Mouse (Mus musculus) central nervous system, embryonic 18 days (tissue): ENCODE results near the gene Lrcol1. TPM values are rescaled to one million over a fixed set of nuclear protein-coding genes. Genes with fewer than 3 reads are reported as not detected.

Experiments
- polyA plus RNA-seq: library from polyadenylated mRNA; depleted of rRNA; stranded (reverse); fragments of >200 nt; gene quantifications from 2 replicates; pipeline ENCODE4 v1.2.3, GENCODE M21; 2012; rRNA removed

The Lrcol1 gene
- polyA plus RNA-seq, result not detected in 2 replicates

DNA sequence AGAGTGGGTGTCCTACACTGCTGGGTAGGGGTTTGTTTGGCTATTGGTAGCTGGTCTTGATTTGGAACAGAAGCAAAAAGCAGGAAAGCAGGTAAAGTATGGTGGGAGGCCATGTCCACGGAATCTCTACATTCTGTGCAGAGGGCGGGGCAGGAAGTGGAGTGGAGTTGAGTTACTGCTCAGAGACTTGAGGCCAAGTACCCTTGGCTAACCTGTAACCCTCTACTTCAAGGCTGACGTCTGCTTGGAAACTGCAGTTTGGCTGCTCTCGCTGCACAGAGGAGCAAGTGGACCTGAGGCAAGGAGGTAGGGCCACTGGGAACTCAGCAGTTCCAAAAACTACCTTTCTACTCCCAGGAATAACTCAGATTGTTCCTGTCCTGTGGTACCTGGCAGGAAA lies at the start of gene Lrcol1:
Gene Lrcol1 (plus strand): TSS at position 207 of the 400 bp plus-strand sequence.

DNA sequence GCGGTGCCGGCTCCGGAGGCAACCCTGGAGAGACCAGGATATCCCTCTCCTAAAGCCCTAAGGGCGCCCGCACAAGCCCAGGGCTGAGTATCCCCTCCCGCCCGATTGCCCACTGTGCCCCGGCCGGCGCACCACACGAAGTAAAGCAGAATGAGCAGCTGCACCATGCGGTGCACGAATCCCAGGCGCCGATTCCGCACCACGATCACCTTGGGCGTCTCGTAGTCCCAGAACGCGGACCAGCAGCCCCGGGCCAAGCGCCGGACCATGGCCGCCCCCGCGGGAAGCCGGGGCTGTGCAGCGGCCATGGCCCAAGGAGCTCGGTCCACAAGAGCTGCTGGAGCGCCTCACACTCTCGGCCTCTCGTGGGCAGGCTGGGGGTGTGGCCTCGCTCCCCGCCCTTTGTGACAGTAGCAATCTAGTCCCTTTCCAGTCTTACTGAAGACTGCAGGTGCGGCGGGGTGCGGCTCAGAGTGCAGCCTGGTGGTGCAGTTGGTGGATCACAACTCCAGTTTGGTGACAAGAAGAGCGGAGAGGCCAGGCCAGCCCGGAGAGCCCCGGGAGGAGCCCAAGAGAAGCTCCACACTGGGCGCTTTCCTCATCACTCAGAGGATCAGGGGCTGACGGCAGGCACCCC lies 1.8 kb upstream of the Lrcol1 start, which contains the start of gene P2rx2:
Gene P2rx2 (minus strand): TSS at position 565 of the 637 bp plus-strand sequence.

Other genes starting within 250 kb of the Lrcol1 start
- gene Plcxd1, start 244.8 kb upstream of the Lrcol1 start, polyA plus RNA-seq, result 8.8 and 9.1 TPM in 2 replicates
- gene Gtpbp6, start 236.5 kb upstream of the Lrcol1 start, polyA plus RNA-seq, result 220 and 234 TPM in 2 replicates
- gene Zfp605, start 234.6 kb upstream of the Lrcol1 start, polyA plus RNA-seq, result 9.3 and 9.8 TPM in 2 replicates
- 105 and 112 TPM in 2 replicates for gene Chfr, start 208.9 kb upstream of the Lrcol1 start, polyA plus RNA-seq
- 18.7 and 20.3 TPM in 2 replicates for gene Golga3, start 168.0 kb upstream of the Lrcol1 start, polyA plus RNA-seq
- 17.2 and 19.1 TPM in 2 replicates for gene Ankle2, start 113.7 kb upstream of the Lrcol1 start, polyA plus RNA-seq
- 56.2 and 59.1 TPM in 2 replicates for gene Pgam5, start 74.8 kb upstream of the Lrcol1 start, polyA plus RNA-seq
- 5.2 and 6.8 TPM in 2 replicates for gene Pxmp2, start 58.5 kb upstream of the Lrcol1 start, polyA plus RNA-seq
- 7.8 and 8.8 TPM in 2 replicates for gene Pole, start 58.4 kb upstream of the Lrcol1 start, polyA plus RNA-seq
- gene P2rx2, start 1.5 kb upstream of the Lrcol1 start, polyA plus RNA-seq, result 20.4 and 21.6 TPM in 2 replicates
- 35.2 and 42.5 TPM in 2 replicates for gene Fbrsl1, start 103.8 kb downstream of the Lrcol1 start, polyA plus RNA-seq
- gene Galnt9, start 199.6 kb downstream of the Lrcol1 start, polyA plus RNA-seq, result 38.9 and 41.5 TPM in 2 replicates